Mouse (Mus musculus) hindbrain, postnatal 0 days (tissue): ENCODE measurements around the gene 2310022B05Rik. TPM values are rescaled to one million over a fixed set of nuclear protein-coding genes. Genes with fewer than 3 reads are reported as not detected.

Experiments
- ATAC-seq: fragments of 200-750 bp; cut with Nextera tagmentation; 2 replicates; pipeline ENCODE4 v1.8.0; 2017; ENCODE audit warnings: mild to moderate bottlenecking, moderate TSS enrichment, moderate library complexity
- DNase-seq: peaks from one replicate; pipeline ENCODE4 v3.0.0-alpha.2; 2015; ENCODE audit warnings: low spot score
- H3K27ac ChIP-seq: fragments of 300-500 bp; sonication (generic); 2 replicates; pipeline ENCODE4 v1.5.1; 2014; ENCODE audit warnings: mild to moderate bottlenecking
- H3K27me3 ChIP-seq: fragments of 300-500 bp; sonication (generic); 2 replicates; pipeline ENCODE4 v1.6.1; 2014; ENCODE audit warnings: low read length, mixed read lengths; ENCODE audit not compliant: insufficient read depth
- H3K36me3 ChIP-seq: fragments of 300-500 bp; sonication (generic); 2 replicates; pipeline ENCODE4 v1.6.1; 2014; ENCODE audit warnings: low read length, mixed read lengths; ENCODE audit not compliant: insufficient read depth
- H3K4me1 ChIP-seq: fragments of 300-500 bp; sonication (generic); 2 replicates; pipeline ENCODE4 v1.6.1; 2014; ENCODE audit warnings: antibody characterized with exemption, low read length, mixed read lengths; ENCODE audit not compliant: insufficient read depth
- H3K4me2 ChIP-seq: fragments of 300-500 bp; sonication (generic); 2 replicates; pipeline ENCODE4 v1.6.1; 2014; ENCODE audit warnings: low read depth, mild to moderate bottlenecking, low read length, moderate library complexity, mixed read lengths
- H3K4me3 ChIP-seq: fragments of 300-500 bp; sonication (generic); 2 replicates; pipeline ENCODE4 v1.5.1; 2014; ENCODE audit warnings: low read length
- H3K9ac ChIP-seq: fragments of 300-500 bp; sonication (generic); replicated peaks from 2 replicates; pipeline ENCODE4 v1.6.1; 2014; ENCODE audit warnings: mild to moderate bottlenecking, low read length, moderate library complexity, mixed read lengths
- H3K9me3 ChIP-seq: fragments of 300-500 bp; sonication (generic); 2 replicates; pipeline ENCODE4 v1.6.1; 2016; ENCODE audit warnings: low read length, mixed read lengths
- CTCF ChIP-seq: IDR thresholded peaks from 2 replicates; pipeline ENCODE4 v1.5.1; 2016; ENCODE audit warnings: antibody characterized with exemption, control low read depth, low read depth
- WGBS: fragments of 180-500 bp; shearing (Covaris S2); extraction: QIAGEN DNeasy Blood & Tissue Kit; methylation state at CpG from one replicate; pipeline ENCODE4 v1.1.7; 2014; 5-methylcytosine and 5-hydroxymethylcytosine counted together
- polyA plus RNA-seq: library from polyadenylated mRNA; unstranded; fragments of >200 nt; fragmentation: Nextera tagmentation; extraction: Ambion mirVana; gene quantifications from 2 replicates; pipeline ENCODE4 v1.2.1, GENCODE M21; 2015
- total RNA-seq: library from RNA; depleted of rRNA; stranded (reverse); fragments of >200 nt; gene quantifications from 2 replicates; pipeline ENCODE4 v1.2.3, GENCODE M21; 2014

Gene 2310022B05Rik
- total and polyA plus RNA-seq, 2 experiments from 2014 or later = 30.2 to 106 TPM

- no peak for TF ChIP-seq CTCF
- Histone ChIP-seq H3K4me3 (no peak overlapping the region), H3K9ac (no peak overlapping the region), H3K27ac (peak overlapping the region; percentile 74), H3K4me1 (no peaks in the 10 kb centered on the region), H3K36me3 (no peaks in the 10 kb centered on the region), H3K4me2 (no peak overlapping the region), H3K27me3 (no peaks in the 10 kb centered on the region), H3K9me3 (no peaks in the 10 kb centered on the region)
- DNase-seq (peak; percentile 79), ATAC-seq (peak; percentile 84)
- WGBS = 40% methylated on average over 5 of the region's 5 CpGs
Measured at GRCm38 (mm10) chr8:124621255-124621654, 41.9 kb downstream of the 2310022B05Rik start.

GRCm38 (mm10) chr8:124618252-124618651 is 44.9 kb downstream of the 2310022B05Rik start:
- Histone ChIP-seq H3K9ac (no peak overlapping the region), H3K9me3 (no peaks in the 10 kb centered on the region), H3K36me3 (no peaks in the 10 kb centered on the region), H3K27me3 (no peaks in the 10 kb centered on the region), H3K4me2 (no peak overlapping the region), H3K4me1 (no peaks in the 10 kb centered on the region), H3K27ac (peak overlapping the region; percentile 74; the same call in 1 of the 2 replicates), H3K4me3 (no peak overlapping the region)
- ATAC-seq = no peak
- TF ChIP-seq CTCF = no peak
- DNase-seq = no peak
- WGBS = 48% methylated on average over 9 of the region's 9 CpGs

GRCm38 (mm10) chr8:124617266-124617869 is 45.8 kb downstream of the 2310022B05Rik start:
- WGBS = 4% methylated on average over 17 of the region's 17 CpGs
- H3K9ac ChIP-seq = peak overlapping the region; percentile 35
- peak overlapping the region; percentile 52 for H3K4me2 ChIP-seq
- no peaks in the 10 kb centered on the region for H3K36me3 ChIP-seq
- TF ChIP-seq CTCF = peak; percentile 91
- H3K4me3 ChIP-seq = peak overlapping the region; percentile 21
- peak overlapping the region; percentile 74 for H3K27ac ChIP-seq
- no peaks in the 10 kb centered on the region for H3K9me3 ChIP-seq
- H3K4me1 ChIP-seq = no peaks in the 10 kb centered on the region
- ATAC-seq (peak; percentile 83), DNase-seq (peak; percentile 88)
- H3K27me3 ChIP-seq = no peaks in the 10 kb centered on the region

GRCm38 (mm10) chr8:124614325-124614724 is 48.8 kb downstream of the 2310022B05Rik start:
- no peaks in the 10 kb centered on the region for H3K27me3 ChIP-seq
- H3K9ac ChIP-seq = no peak overlapping the region
- H3K36me3 ChIP-seq = no peaks in the 10 kb centered on the region
- 83% methylated on average over 5 of the region's 6 CpGs for WGBS
- no peaks in the 10 kb centered on the region for H3K9me3 ChIP-seq
- DNase-seq (no peak), ATAC-seq (no peak)
- no peak for TF ChIP-seq CTCF
- H3K27ac ChIP-seq = no peak overlapping the region
- H3K4me1 ChIP-seq = no peaks in the 10 kb centered on the region
- no peak overlapping the region for H3K4me2 ChIP-seq
- H3K4me3 ChIP-seq = no peak overlapping the region

GRCm38 (mm10) chr8:124608972-124609353 is 54.2 kb downstream of the 2310022B05Rik start:
- H3K4me2 ChIP-seq = no peak overlapping the region
- DNase-seq (no peak), ATAC-seq (no peak)
- no peak overlapping the region for H3K9ac ChIP-seq
- no peak for TF ChIP-seq CTCF
- H3K27ac ChIP-seq = peak overlapping the region; percentile 26; the same call in 1 of the 2 replicates
- no peaks in the 10 kb centered on the region for H3K27me3 ChIP-seq
- H3K4me3 ChIP-seq = no peak overlapping the region
- H3K36me3 ChIP-seq = no peaks in the 10 kb centered on the region
- no peaks in the 10 kb centered on the region for H3K4me1 ChIP-seq
- 63% methylated on average over 9 of the region's 9 CpGs for WGBS
- no peaks in the 10 kb centered on the region for H3K9me3 ChIP-seq

- ATAC-seq (no peak), DNase-seq (peak; percentile 57)
- Histone ChIP-seq H3K4me1 (no peaks in the 10 kb centered on the region), H3K4me3 (no peak overlapping the region), H3K36me3 (no peaks in the 10 kb centered on the region), H3K27me3 (no peaks in the 10 kb centered on the region), H3K27ac (0 out of 2 replicates have a peak overlapping the region, but pooled peaks have one; percentile 26), H3K9ac (no peak overlapping the region), H3K4me2 (no peak overlapping the region), H3K9me3 (no peaks in the 10 kb centered on the region)
- TF ChIP-seq CTCF = peak; percentile 70
- 73% methylated on average over 13 of the region's 13 CpGs for WGBS
Measured at GRCm38 (mm10) chr8:124608239-124608971, 54.8 kb downstream of the 2310022B05Rik start.

GRCm38 (mm10) chr8:124604066-124604465 is 59.1 kb downstream of the 2310022B05Rik start:
- no peaks in the 10 kb centered on the region for H3K27me3 ChIP-seq
- no peak overlapping the region for H3K4me2 ChIP-seq
- no peaks in the 10 kb centered on the region for H3K36me3 ChIP-seq
- DNase-seq (no peak), ATAC-seq (no peak)
- H3K9ac ChIP-seq = no peak overlapping the region
- H3K4me1 ChIP-seq = no peaks in the 10 kb centered on the region
- TF ChIP-seq CTCF = peak; percentile 27
- no peak overlapping the region for H3K4me3 ChIP-seq
- H3K27ac ChIP-seq = no peak overlapping the region
- no peaks in the 10 kb centered on the region for H3K9me3 ChIP-seq
- WGBS = 75% methylated on average over 5 of the region's 5 CpGs
